ENCODE assay signal across 8 mouse cellular contexts in the genomic region with DNA sequence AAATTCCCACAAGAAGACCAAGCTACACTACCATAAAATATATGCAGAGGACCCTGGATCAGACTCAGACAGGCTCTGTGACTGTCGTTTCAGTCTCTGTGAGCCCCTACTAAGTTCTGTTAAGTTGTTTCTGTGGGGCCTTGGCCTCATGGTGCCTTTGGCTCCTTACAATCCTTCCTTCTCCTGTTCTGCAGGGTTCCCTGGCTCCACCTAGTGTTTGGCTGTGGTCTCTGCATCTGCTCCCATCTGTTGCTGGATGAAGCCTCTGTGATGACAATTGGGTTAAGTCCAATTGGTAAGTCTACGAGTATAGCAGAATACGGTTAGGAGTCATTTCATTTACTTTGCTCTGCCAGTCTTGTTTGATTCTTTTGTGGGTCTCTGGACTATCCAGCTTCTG. TPM values are rescaled to one million over a fixed set of nuclear protein-coding genes. Genes with fewer than 3 reads are reported as not detected.
A peak's percentile ranks its signal among the peaks of the same experiment; 100 is the strongest.
DNase-seq lines count a peak whose midpoint lies in the region; ATAC-seq and TF ChIP-seq lines count a peak whose summit lies in the region.

No protein-coding gene starts in this region.

- no peak overlapping the region for H3K4me2 ChIP-seq in forebrain, postnatal 0 days (ENCODE audit: low read depth)
- no peak overlapping the region for H3K4me2 ChIP-seq in forebrain, embryonic 15.5 days (replicated peaks)
- no peak overlapping the region for H3K4me2 ChIP-seq in heart, postnatal 0 days (ENCODE audit: low read depth, low read length)
- no peak overlapping the region for H3K4me2 ChIP-seq in midbrain, postnatal 0 days (ENCODE audit: low read depth, low read length, poor library complexity, severe bottlenecking)
- H3K4me2 ChIP-seq in stomach, embryonic 15.5 days, result no peak overlapping the region

- no peaks in the 10 kb centered on the region for H3K36me3 ChIP-seq in forebrain, postnatal 0 days (ENCODE audit: insufficient read depth)
- H3K36me3 ChIP-seq in forebrain, embryonic 15.5 days, result no peaks in the 10 kb centered on the region
- no peaks in the 10 kb centered on the region for H3K36me3 ChIP-seq in heart, postnatal 0 days (replicated peaks; ENCODE audit: control insufficient read depth, insufficient read depth, low read length)
- H3K36me3 ChIP-seq in midbrain, postnatal 0 days (ENCODE audit: insufficient read depth, low read length), result no peaks in the 10 kb centered on the region
- no peaks in the 10 kb centered on the region for H3K36me3 ChIP-seq in stomach, embryonic 15.5 days

- no peaks in the 10 kb centered on the region for H3K9me3 ChIP-seq in forebrain, postnatal 0 days (ENCODE audit: low read length)
- H3K9me3 ChIP-seq in forebrain, embryonic 15.5 days, result no peaks in the 10 kb centered on the region
- H3K9me3 ChIP-seq in heart, postnatal 0 days (replicated peaks; ENCODE audit: control insufficient read depth, low read length), result no peaks in the 10 kb centered on the region
- no peaks in the 10 kb centered on the region for H3K9me3 ChIP-seq in midbrain, postnatal 0 days (ENCODE audit: low read length)
- H3K9me3 ChIP-seq in stomach, embryonic 15.5 days, result no peaks in the 10 kb centered on the region

- ATAC-seq in forebrain, postnatal 0 days, result no peak
- no peak for ATAC-seq in forebrain, embryonic 15.5 days (replicated peaks)
- ATAC-seq in heart, postnatal 0 days (ENCODE audit: insufficient read depth, low read depth), result peak; percentile 49; the same call in 1 of the 2 replicates
- no peak for ATAC-seq in midbrain, postnatal 0 days (ENCODE audit: low FRiP score)
- 0 out of 2 replicates have a peak, but pooled peaks have one; percentile 60 for ATAC-seq in stomach, embryonic 15.5 days (ENCODE audit: insufficient read depth, low FRiP score, low read depth)

- intact Hi-C loops in left cerebral cortex, postnatal 10 days (cut with DNase I), result loop anchor here (2.0 kb wide), 1 partner anchor 88 kb away; no protein-coding TSS in a partner anchor

- DNase-seq in forebrain, postnatal 0 days, result peak; percentile 72
- DNase-seq in adrenal gland, postnatal 10 days, result peak; percentile 88
- DNase-seq in embryo, embryonic 9.5 days (ENCODE audit: extremely low spot score), result peak; percentile 72
- peak; percentile 62 for DNase-seq in heart, postnatal 0 days (ENCODE audit: low spot score)
- peak; percentile 49 to 77 for DNase-seq in left cerebral cortex, postnatal 10 days (ENCODE audit: extremely low spot score in 1 of 2, low spot score in 2 of 2)
- DNase-seq in midbrain, postnatal 0 days (ENCODE audit: low spot score), result peak; percentile 70

- TF ChIP-seq EP300 in heart, postnatal 0 days (IDR thresholded peaks at IDR 0.05; ENCODE audit: low read depth), result no peak

- no peak overlapping the region for H3K27ac ChIP-seq in forebrain, postnatal 0 days (ENCODE audit: low read depth, low read length)
- no peak overlapping the region for H3K27ac ChIP-seq in forebrain, embryonic 15.5 days (replicated peaks)
- peak overlapping the region; percentile 77 for H3K27ac ChIP-seq in heart, postnatal 0 days (ENCODE audit: low read depth)
- no peak overlapping the region for H3K27ac ChIP-seq in midbrain, postnatal 0 days (ENCODE audit: low read depth, low read length)
- H3K27ac ChIP-seq in stomach, embryonic 15.5 days, result no peak overlapping the region

- no peaks in the 10 kb centered on the region for H3K27me3 ChIP-seq in forebrain, postnatal 0 days (ENCODE audit: insufficient read depth, low read length)
- H3K27me3 ChIP-seq in forebrain, embryonic 15.5 days, result no peaks in the 10 kb centered on the region
- H3K27me3 ChIP-seq in heart, postnatal 0 days (ENCODE audit: control insufficient read depth, insufficient read depth, low read length), result no peaks in the 10 kb centered on the region
- H3K27me3 ChIP-seq in midbrain, postnatal 0 days (ENCODE audit: insufficient read depth, low read length), result no peaks in the 10 kb centered on the region
- no peaks in the 10 kb centered on the region for H3K27me3 ChIP-seq in stomach, embryonic 15.5 days (replicated peaks)

- no peak overlapping the region for H3K9ac ChIP-seq in forebrain, postnatal 0 days
- no peak overlapping the region for H3K9ac ChIP-seq in forebrain, embryonic 15.5 days (replicated peaks)
- H3K9ac ChIP-seq in heart, postnatal 0 days (replicated peaks; ENCODE audit: low read depth, low read length), result no peak overlapping the region
- no peak overlapping the region for H3K9ac ChIP-seq in midbrain, postnatal 0 days (replicated peaks; ENCODE audit: low read length, poor library complexity, severe bottlenecking)
- H3K9ac ChIP-seq in stomach, embryonic 15.5 days, result no peak overlapping the region

- 34% methylated on average over 3 of the region's 3 CpGs for WGBS in forebrain, postnatal 0 days
- WGBS in forebrain, embryonic 15.5 days, result 47% methylated on average over 3 of the region's 3 CpGs
- WGBS in heart, postnatal 0 days, result 27% methylated on average over 3 of the region's 3 CpGs
- 50% methylated on average over 3 of the region's 3 CpGs for WGBS in midbrain, postnatal 0 days
- 46% methylated on average over 3 of the region's 3 CpGs for WGBS in stomach, embryonic 15.5 days

- H3K4me1 ChIP-seq in forebrain, postnatal 0 days (ENCODE audit: insufficient read depth), result no peaks in the 10 kb centered on the region
- no peaks in the 10 kb centered on the region for H3K4me1 ChIP-seq in forebrain, embryonic 15.5 days
- H3K4me1 ChIP-seq in heart, postnatal 0 days (ENCODE audit: control insufficient read depth, insufficient read depth), result no peaks in the 10 kb centered on the region
- no peaks in the 10 kb centered on the region for H3K4me1 ChIP-seq in midbrain, postnatal 0 days (ENCODE audit: insufficient read depth, low read length)
- H3K4me1 ChIP-seq in stomach, embryonic 15.5 days, result no peaks in the 10 kb centered on the region

- peak; percentile 78 for TF ChIP-seq CTCF in forebrain, postnatal 0 days (IDR thresholded peaks at IDR 0.05; ENCODE audit: low read depth)
- TF ChIP-seq CTCF in heart, postnatal 0 days (IDR thresholded peaks at IDR 0.05; ENCODE audit: low read depth), result peak; percentile 92
- TF ChIP-seq CTCF in midbrain, postnatal 0 days (IDR thresholded peaks at IDR 0.05), result peak; percentile 82

- no peak overlapping the region for H3K4me3 ChIP-seq in forebrain, postnatal 0 days (ENCODE audit: low read depth, low read length)
- H3K4me3 ChIP-seq in forebrain, embryonic 15.5 days, result no peak overlapping the region
- no peak overlapping the region for H3K4me3 ChIP-seq in heart, postnatal 0 days (ENCODE audit: low read depth, low read length)
- no peak overlapping the region for H3K4me3 ChIP-seq in midbrain, postnatal 0 days (ENCODE audit: low read depth, low read length)
- H3K4me3 ChIP-seq in stomach, embryonic 15.5 days (replicated peaks), result no peak overlapping the region

RNA-seq across cellular contexts. Expression of gene Nxpe2, which starts 1.5 kb away (rescaled TPM):
- total RNA-seq in forebrain, postnatal 0 days (2014; rRNA removed), result not detected in 2 replicates
- polyA plus RNA-seq in forebrain, postnatal 0 days (2015; fragmentation: Nextera tagmentation; extraction: Ambion mirVana), result 0.08 and 0.38 TPM in 2 replicates
- polyA plus RNA-seq in forebrain, embryonic 15.5 days (2015; fragmentation: Nextera tagmentation; extraction: Ambion mirVana), result 0.19 and 0.49 TPM in 2 replicates
- total RNA-seq in adrenal gland, postnatal 10 days (2021), result 1 to 10 TPM; 7.3 to 9.4 TPM
- 0.19 and 0.27 TPM in 2 replicates for total RNA-seq in heart, postnatal 0 days (2014; rRNA removed; ENCODE audit: low replicate concordance)
- 1.2 and 1.7 TPM in 2 replicates for polyA plus RNA-seq in heart, postnatal 0 days (2015; fragmentation: Nextera tagmentation; extraction: Ambion mirVana)
- total RNA-seq in left cerebral cortex, postnatal 10 days (2021), result under 1 TPM; 0.19 to 0.24 TPM
- total RNA-seq in midbrain, postnatal 0 days (2014; rRNA removed), result 0.28 and 0.66 TPM in 2 replicates
- 0.26 and 0.36 TPM in 2 replicates for polyA plus RNA-seq in midbrain, postnatal 0 days (2015; fragmentation: Nextera tagmentation; extraction: Ambion mirVana)
- 4.4 and 11.1 TPM in 2 replicates for polyA plus RNA-seq in stomach, embryonic 15.5 days (2015; fragmentation: Nextera tagmentation; extraction: Ambion mirVana)

Comparison
In these comparisons a context has a peak if more than half of its experiments do, and no peak if none do; other contexts are left out.
1. ATAC-seq: peak in heart, postnatal 0 days (single experiment) and stomach, embryonic 15.5 days (single experiment); none in forebrain, postnatal 0 days (single experiment), forebrain, embryonic 15.5 days (single experiment) and midbrain, postnatal 0 days (single experiment).
2. Peak in every context shown above with its lines, with median percentiles within 50 percentile points of each other: DNase-seq and CTCF ChIP-seq.